Mouse (Mus musculus) liver, embryonic 16.5 days (tissue): ENCODE measurements at regions not wholly inside any gene's neighbourhood (a gene's known extent, or its start where the extent isn't known, plus 50 kb on each side); places are given as distances from the start of the nearest gene placed in this dataset.

Source experiments
- ATAC-seq: fragments of 200-750 bp; cut with Nextera tagmentation; 2 replicates; pipeline ENCODE4 v1.8.0; 2017; ENCODE audit warnings: low read depth, mild to moderate bottlenecking, moderate number of reproducible peaks, moderate library complexity
- H3K27ac ChIP-seq: fragments of 300-500 bp; sonication (generic); 2 replicates; pipeline ENCODE4 v1.5.1; 2014; ENCODE audit warnings: mild to moderate bottlenecking, low read length
- H3K27me3 ChIP-seq: fragments of 300-500 bp; sonication (generic); 2 replicates; pipeline ENCODE4 v1.6.1; 2014; ENCODE audit warnings: low read depth, low read length, mixed read lengths; ENCODE audit not compliant: control insufficient read depth, insufficient read depth
- H3K36me3 ChIP-seq: fragments of 300-500 bp; sonication (generic); 2 replicates; pipeline ENCODE4 v1.6.1; 2014; ENCODE audit warnings: mild to moderate bottlenecking; ENCODE audit not compliant: control insufficient read depth, insufficient read depth
- H3K4me1 ChIP-seq: fragments of 300-500 bp; sonication (generic); 2 replicates; pipeline ENCODE4 v1.6.1; 2014; ENCODE audit warnings: low read depth, low read length, mixed read lengths; ENCODE audit not compliant: control insufficient read depth
- H3K4me2 ChIP-seq: fragments of 300-500 bp; sonication (generic); 2 replicates; pipeline ENCODE4 v1.6.1; 2014; ENCODE audit warnings: low read depth, low read length, mixed read lengths
- H3K4me3 ChIP-seq: fragments of 300-500 bp; sonication (generic); 2 replicates; pipeline ENCODE4 v1.5.1; 2014; ENCODE audit warnings: low read depth, mild to moderate bottlenecking, low read length
- H3K9ac ChIP-seq: fragments of 300-500 bp; sonication (generic); 2 replicates; pipeline ENCODE4 v1.6.1; 2014; ENCODE audit warnings: low read depth, low read length
- H3K9me3 ChIP-seq: fragments of 300-500 bp; sonication (generic); replicated peaks from 2 replicates; pipeline ENCODE4 v1.6.1; 2016; ENCODE audit warnings: low read length; ENCODE audit not compliant: control insufficient read depth
- WGBS: fragments of 180-500 bp; shearing (Covaris S2); extraction: QIAGEN DNeasy Blood & Tissue Kit; methylation state at CpG from one replicate; pipeline ENCODE4 v1.1.7; 2014; ENCODE audit not compliant: insufficient replicate concordance; 5-methylcytosine and 5-hydroxymethylcytosine counted together

- no peaks in the 10 kb centered on the region for H3K4me1 ChIP-seq
- H3K9ac ChIP-seq, result no peak overlapping the region
- no peaks in the 10 kb centered on the region for H3K9me3 ChIP-seq
- no peaks in the 10 kb centered on the region for H3K36me3 ChIP-seq
- H3K4me2 ChIP-seq, result no peak overlapping the region
- H3K27ac ChIP-seq, result no peak overlapping the region
- no peak for ATAC-seq
- H3K27me3 ChIP-seq, result no peaks in the 10 kb centered on the region
- 36% methylated on average over 3 of the region's 3 CpGs for WGBS
- H3K4me3 ChIP-seq, result no peak overlapping the region
Measured at GRCm38 (mm10) chr14:31934771-31935170, 94.0 kb upstream of the Galnt15 start.

- Histone ChIP-seq H3K27ac (no peak overlapping the region), H3K27me3 (no peaks in the 10 kb centered on the region), H3K4me1 (no peaks in the 10 kb centered on the region), H3K9ac (no peak overlapping the region), H3K9me3 (no peaks in the 10 kb centered on the region), H3K4me3 (no peak overlapping the region), H3K4me2 (no peak overlapping the region), H3K36me3 (no peaks in the 10 kb centered on the region)
- ATAC-seq, result no peak
- WGBS, result 32% methylated on average over 3 of the region's 3 CpGs
Measured at GRCm38 (mm10) chr14:31935411-31935810, 93.4 kb upstream of the Galnt15 start.

- Histone ChIP-seq H3K27me3 (no peaks in the 10 kb centered on the region), H3K4me3 (no peak overlapping the region), H3K9ac (no peak overlapping the region), H3K4me2 (no peak overlapping the region), H3K4me1 (no peaks in the 10 kb centered on the region), H3K36me3 (no peaks in the 10 kb centered on the region), H3K9me3 (no peaks in the 10 kb centered on the region), H3K27ac (no peak overlapping the region)
- no peak for ATAC-seq
- WGBS, result 51% methylated on average over 3 of the region's 3 CpGs
Measured at GRCm38 (mm10) chr14:31936581-31936980, 92.2 kb upstream of the Galnt15 start.

- Histone ChIP-seq H3K36me3 (no peaks in the 10 kb centered on the region), H3K9me3 (no peaks in the 10 kb centered on the region), H3K27me3 (no peaks in the 10 kb centered on the region), H3K27ac (no peak overlapping the region), H3K9ac (no peak overlapping the region), H3K4me2 (no peak overlapping the region), H3K4me1 (no peaks in the 10 kb centered on the region), H3K4me3 (no peak overlapping the region)
- ATAC-seq, result no peak
- 70% methylated on average over 6 of the region's 6 CpGs for WGBS
Measured at GRCm38 (mm10) chr14:31940900-31941299, 87.9 kb upstream of the Galnt15 start.

- Histone ChIP-seq H3K36me3 (no peaks in the 10 kb centered on the region), H3K27ac (no peak overlapping the region), H3K4me2 (no peak overlapping the region), H3K27me3 (no peaks in the 10 kb centered on the region), H3K9ac (no peak overlapping the region), H3K4me3 (no peak overlapping the region), H3K4me1 (no peaks in the 10 kb centered on the region), H3K9me3 (no peaks in the 10 kb centered on the region)
- WGBS, result 52% methylated on average over 3 of the region's 3 CpGs
- ATAC-seq, result no peak
Measured at GRCm38 (mm10) chr14:31942266-31942960, 86.4 kb upstream of the Galnt15 start.

GRCm38 (mm10) chr14:31944682-31945081, 84.1 kb upstream of the Galnt15 start:
- Histone ChIP-seq H3K4me1 (no peaks in the 10 kb centered on the region), H3K36me3 (no peaks in the 10 kb centered on the region), H3K4me2 (no peak overlapping the region), H3K27me3 (no peaks in the 10 kb centered on the region), H3K9me3 (no peaks in the 10 kb centered on the region), H3K27ac (no peak overlapping the region), H3K9ac (no peak overlapping the region), H3K4me3 (no peak overlapping the region)
- WGBS, result 82% methylated on average over 6 of the region's 6 CpGs
- no peak for ATAC-seq

GRCm38 (mm10) chr14:31945125-31945524, 83.7 kb upstream of the Galnt15 start:
- H3K36me3 ChIP-seq, result no peaks in the 10 kb centered on the region
- WGBS, result 59% methylated on average over 7 of the region's 7 CpGs
- no peak overlapping the region for H3K4me2 ChIP-seq
- no peak overlapping the region for H3K4me3 ChIP-seq
- no peak for ATAC-seq
- H3K27ac ChIP-seq, result no peak overlapping the region
- no peaks in the 10 kb centered on the region for H3K9me3 ChIP-seq
- H3K27me3 ChIP-seq, result no peaks in the 10 kb centered on the region
- H3K4me1 ChIP-seq, result no peaks in the 10 kb centered on the region
- H3K9ac ChIP-seq, result no peak overlapping the region

- no peak for ATAC-seq
Measured at GRCm38 (mm10) chr14:31946032-31946431, 82.8 kb upstream of the Galnt15 start.

GRCm38 (mm10) chr14:31947246-31947645, 81.5 kb upstream of the Galnt15 start:
- 32% methylated on average over 7 of the region's 7 CpGs for WGBS
- no peak overlapping the region for H3K27ac ChIP-seq
- H3K9ac ChIP-seq, result no peak overlapping the region
- H3K27me3 ChIP-seq, result no peaks in the 10 kb centered on the region
- no peak overlapping the region for H3K4me3 ChIP-seq
- no peak for ATAC-seq
- no peaks in the 10 kb centered on the region for H3K9me3 ChIP-seq
- no peak overlapping the region for H3K4me2 ChIP-seq
- no peaks in the 10 kb centered on the region for H3K36me3 ChIP-seq
- no peaks in the 10 kb centered on the region for H3K4me1 ChIP-seq

More at GRCm38 (mm10) chr14:31946032-31946431, 82.8 kb upstream of the Galnt15 start:
- Histone ChIP-seq H3K9me3 (no peaks in the 10 kb centered on the region), H3K27me3 (no peaks in the 10 kb centered on the region), H3K4me1 (no peaks in the 10 kb centered on the region), H3K27ac (no peak overlapping the region), H3K4me3 (no peak overlapping the region), H3K36me3 (no peaks in the 10 kb centered on the region), H3K9ac (no peak overlapping the region), H3K4me2 (no peak overlapping the region)
- 40% methylated on average over 1 of the region's 1 CpGs for WGBS
